Mouse (Mus musculus) heart, embryonic 11.5 days (tissue): ENCODE measurements around the gene Bag6. TPM values are rescaled to one million over a fixed set of nuclear protein-coding genes. Genes with fewer than 3 reads are reported as not detected.
"Not testable (repeated sequence)": the region's sequence is repeated elsewhere in the genome, so short reads cannot be mapped to it uniquely, and the experiment has no call there.

Source experiments
- ATAC-seq: fragments of 200-750 bp; cut with Nextera tagmentation; replicated peaks from 2 replicates; pipeline ENCODE4 v1.8.0; 2017; ENCODE audit warnings: moderate library complexity; ENCODE audit not compliant: insufficient number of reproducible peaks, low FRiP score, low TSS enrichment
- H3K27ac ChIP-seq: fragments of 300-500 bp; sonication (generic); 2 replicates; pipeline ENCODE4 v1.5.1; 2014; ENCODE audit warnings: mild to moderate bottlenecking, low read depth, low read length
- H3K27me3 ChIP-seq: fragments of 300-500 bp; sonication (generic); 2 replicates; pipeline ENCODE4 v1.6.1; 2014; ENCODE audit warnings: mild to moderate bottlenecking, low read length, mixed read lengths; ENCODE audit not compliant: control insufficient read depth, insufficient read depth
- H3K36me3 ChIP-seq: fragments of 300-500 bp; sonication (generic); 2 replicates; pipeline ENCODE4 v1.6.1; 2014; ENCODE audit warnings: mild to moderate bottlenecking, low read length, moderate library complexity, mixed read lengths; ENCODE audit not compliant: control insufficient read depth, insufficient read depth
- H3K4me1 ChIP-seq: fragments of 300-500 bp; sonication (generic); 2 replicates; pipeline ENCODE4 v1.6.1; 2014; ENCODE audit warnings: low read length; ENCODE audit not compliant: control insufficient read depth, insufficient read depth
- H3K4me2 ChIP-seq: fragments of 300-500 bp; sonication (generic); 2 replicates; pipeline ENCODE4 v1.6.1; 2014; ENCODE audit warnings: mild to moderate bottlenecking, moderate library complexity
- H3K4me3 ChIP-seq: fragments of 300-500 bp; sonication (generic); 2 replicates; pipeline ENCODE4 v1.5.1; 2014; ENCODE audit warnings: low read depth, low read length
- H3K9ac ChIP-seq: fragments of 300-500 bp; sonication (generic); 2 replicates; pipeline ENCODE4 v1.6.1; 2014; ENCODE audit warnings: mild to moderate bottlenecking, low read depth, low read length, moderate library complexity
- H3K9me3 ChIP-seq: fragments of 300-500 bp; sonication (generic); replicated peaks from 2 replicates; pipeline ENCODE4 v1.6.1; 2016; ENCODE audit warnings: low read length; ENCODE audit not compliant: control insufficient read depth
- WGBS: fragments of 180-500 bp; shearing (Covaris S2); extraction: QIAGEN DNeasy Blood & Tissue Kit; methylation state at CpG from one replicate; pipeline ENCODE4 v1.1.7; 2014; ENCODE audit not compliant: insufficient replicate concordance; 5-methylcytosine and 5-hydroxymethylcytosine counted together
- polyA plus RNA-seq: library from polyadenylated mRNA; unstranded; fragments of >200 nt; fragmentation: Nextera tagmentation; extraction: Ambion mirVana; gene quantifications from 2 replicates; pipeline ENCODE4 v1.2.1, GENCODE M21; 2014

Bag6 gene
- polyA plus RNA-seq, 1 experiment from 2014 or later: 77.4 TPM

DNA sequence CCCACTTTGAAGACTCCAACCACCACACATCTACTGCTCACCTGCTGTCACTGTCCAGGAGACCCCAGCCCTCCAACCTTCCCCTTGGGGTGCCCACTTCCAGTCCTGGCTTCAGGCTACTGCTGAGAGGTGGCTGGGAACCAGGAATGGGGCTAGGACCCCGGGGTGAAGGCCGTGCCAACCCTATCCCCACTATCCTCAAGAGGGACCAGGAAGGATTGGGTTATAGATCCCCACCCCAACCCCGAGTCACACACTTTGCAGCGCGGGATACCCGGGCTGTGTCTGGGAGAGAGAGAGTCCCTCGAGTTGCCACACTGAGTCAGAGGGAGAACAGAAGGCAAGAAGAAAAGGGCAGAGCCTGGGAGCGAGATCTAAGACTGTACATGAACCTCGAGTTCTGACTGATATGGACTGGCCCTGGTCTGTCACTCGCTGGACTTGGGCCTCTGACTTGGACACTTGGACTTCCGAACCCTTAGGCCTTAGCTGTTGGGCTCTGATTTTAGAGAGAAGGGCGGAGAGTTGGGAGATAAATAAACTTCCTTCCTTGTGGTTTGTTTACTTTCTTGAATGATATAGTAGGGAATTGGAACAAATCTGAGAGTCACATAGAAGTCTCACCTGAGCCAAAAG lies 10.6 kb upstream of the Bag6 start:
- H3K27ac ChIP-seq, H3K4me3 ChIP-seq, H3K4me2 ChIP-seq, H3K9ac ChIP-seq, ATAC-seq, H3K36me3 ChIP-seq, H3K27me3 ChIP-seq, H3K9me3 ChIP-seq: not testable (repeated sequence)
- H3K4me1 ChIP-seq: peaks cover 23% of the 10 kb centered on the region
- 90% methylated on average over 12 of the region's 12 CpGs for WGBS

DNA sequence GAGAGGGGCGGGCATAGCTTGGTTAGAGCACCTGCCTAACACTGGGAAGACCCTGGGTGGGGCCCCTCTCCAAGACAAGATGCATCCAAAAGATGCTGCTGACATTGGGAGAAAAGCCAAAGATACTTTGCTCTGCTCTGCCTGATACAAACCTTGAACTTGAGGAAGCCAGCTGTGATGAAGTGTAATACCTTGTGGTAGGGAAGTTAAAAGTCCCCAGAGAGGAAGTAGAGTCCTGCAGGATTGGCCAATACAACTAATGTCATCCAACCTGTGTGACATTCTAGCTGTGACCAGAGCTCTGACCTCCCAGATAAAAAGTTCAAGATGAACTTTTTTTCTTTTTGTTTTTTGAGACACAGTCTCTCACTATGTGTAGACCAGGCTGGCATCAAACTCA lies 9.9 kb upstream of the Bag6 start:
- Histone ChIP-seq H3K27ac (no peak overlapping the region), H3K9ac (no peak overlapping the region), H3K27me3 (no peaks in the 10 kb centered on the region), H3K9me3 (no peaks in the 10 kb centered on the region), H3K4me3 (no peak overlapping the region), H3K4me1 (peaks cover 20% of the 10 kb centered on the region), H3K36me3 (peaks cover 2% of the 10 kb centered on the region), H3K4me2 (peak overlapping the region; percentile 91)
- ATAC-seq: no peak
- WGBS: 91% methylated on average over 1 of the region's 1 CpGs

DNA sequence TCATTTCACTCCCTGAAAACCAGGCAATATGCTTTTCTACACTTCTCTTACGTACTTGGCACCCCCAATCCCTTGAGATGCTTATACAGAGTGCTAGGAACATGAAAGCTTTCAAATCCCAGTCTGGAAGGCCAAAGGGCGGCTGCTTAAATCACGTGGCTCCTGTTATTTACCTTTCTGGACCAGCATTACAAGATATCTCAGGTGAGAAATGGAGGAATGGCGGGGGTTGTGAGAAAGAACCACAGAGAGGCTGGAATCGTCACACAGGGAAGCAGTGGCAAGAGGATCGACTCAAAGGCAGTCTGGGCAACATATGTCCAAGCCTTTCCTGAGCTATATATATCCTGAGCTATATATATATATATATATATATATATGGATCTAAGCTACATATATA lies 9.4 kb upstream of the Bag6 start:
- peak overlapping the region; percentile 91 for H3K4me2 ChIP-seq
- H3K4me3 ChIP-seq: peak overlapping the region; percentile 69
- H3K27ac ChIP-seq: no peak overlapping the region
- peaks cover 2% of the 10 kb centered on the region for H3K36me3 ChIP-seq
- H3K4me1 ChIP-seq: peaks cover 17% of the 10 kb centered on the region
- no peaks in the 10 kb centered on the region for H3K27me3 ChIP-seq
- peak overlapping the region; percentile 89 for H3K9ac ChIP-seq
- H3K9me3 ChIP-seq: no peaks in the 10 kb centered on the region
- ATAC-seq: no peak
- WGBS: 29% methylated on average over 6 of the region's 6 CpGs

DNA sequence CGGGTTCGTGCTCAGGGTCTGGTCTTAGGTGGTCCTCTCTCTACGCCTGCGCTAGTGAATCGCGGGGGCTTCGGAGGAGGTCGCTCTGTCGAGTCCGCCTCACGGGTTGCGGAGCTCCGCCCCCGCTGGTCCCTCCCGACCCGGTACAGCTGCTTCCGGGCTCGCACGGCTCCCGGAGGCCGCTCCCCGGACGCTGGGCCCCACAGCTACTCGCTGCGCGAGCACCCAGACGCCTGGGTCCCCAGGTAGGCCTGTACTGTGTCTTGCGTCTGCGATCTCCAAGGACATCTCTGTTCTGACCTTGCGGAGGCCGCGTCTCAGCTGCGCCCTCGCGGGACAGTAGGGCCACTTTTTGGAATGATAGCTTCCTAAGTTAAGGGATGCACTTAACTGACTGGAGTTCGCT lies 8.8 kb upstream of the Bag6 start, which contains the start of gene D17H6S53E:
D17H6S53E (plus strand) TSS at position 168 of the 406 bp plus-strand sequence.
- Histone ChIP-seq H3K9me3 (no peaks in the 10 kb centered on the region), H3K9ac (peak within 1 kb of the TSS; percentile 89), H3K4me3 (peak within 1 kb of the TSS; percentile 69), H3K4me2 (peak within 1 kb of the TSS; percentile 91), H3K27ac (peak within 1 kb of the TSS; percentile 80), H3K4me1 (peaks cover 17% of the 10 kb centered on the region), H3K27me3 (no peaks in the 10 kb centered on the region), H3K36me3 (peaks cover 2% of the 10 kb centered on the region)
- under 1% methylated on average over 36 of the region's 36 CpGs for WGBS
- peak; percentile 59 for ATAC-seq

DNA sequence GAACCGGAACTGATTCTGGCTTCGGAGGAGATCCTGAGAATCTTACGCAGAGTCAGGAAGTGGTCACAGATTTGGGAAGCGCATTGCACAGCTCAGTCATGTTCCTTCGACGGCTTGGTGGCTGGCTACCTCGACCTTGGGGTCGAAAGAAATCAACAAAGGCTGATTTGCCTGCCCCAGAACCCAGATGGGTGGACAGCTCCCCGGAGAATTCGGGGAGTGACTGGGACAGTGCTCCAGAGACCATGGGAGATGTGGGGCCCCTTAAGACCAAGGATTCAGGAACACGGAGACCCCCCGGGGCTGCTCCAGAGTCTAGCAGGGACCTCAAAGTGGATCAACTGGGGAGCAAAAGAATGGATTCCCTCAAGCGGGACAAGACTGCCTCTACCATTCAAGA lies 8.0 kb upstream of the Bag6 start:
- H3K27ac ChIP-seq: peak overlapping the region; percentile 80
- H3K36me3 ChIP-seq: peaks cover 2% of the 10 kb centered on the region
- H3K27me3 ChIP-seq: no peaks in the 10 kb centered on the region
- H3K4me3 ChIP-seq: peak overlapping the region; percentile 69
- WGBS: 64% methylated on average over 13 of the region's 13 CpGs
- H3K9me3 ChIP-seq: no peaks in the 10 kb centered on the region
- no peak for ATAC-seq
- H3K9ac ChIP-seq: peak overlapping the region; percentile 89
- H3K4me1 ChIP-seq: peaks cover 17% of the 10 kb centered on the region
- peak overlapping the region; percentile 91 for H3K4me2 ChIP-seq

DNA sequence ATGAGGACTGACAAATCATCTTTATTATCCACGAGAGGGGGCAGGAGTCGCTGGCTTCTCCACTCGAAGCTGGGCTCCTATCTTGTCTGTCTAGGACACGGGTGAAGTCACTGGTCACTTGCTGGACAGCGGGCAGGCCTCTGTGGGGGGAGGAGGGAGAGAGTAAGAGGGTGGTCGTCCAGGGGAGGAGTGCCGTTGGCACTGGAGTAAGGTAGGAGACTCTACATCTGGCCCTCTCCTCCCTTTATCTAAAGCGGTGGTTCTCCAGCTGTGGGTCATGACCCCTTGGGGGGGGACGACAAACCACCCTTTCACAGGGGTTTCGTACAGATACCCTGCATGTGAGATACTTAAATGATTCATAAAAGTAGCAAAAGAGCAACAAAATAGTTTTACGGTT lies 6.0 kb upstream of the Bag6 start:
- Histone ChIP-seq H3K4me1 (peaks cover 17% of the 10 kb centered on the region), H3K36me3 (peaks cover 2% of the 10 kb centered on the region), H3K4me2 (no peak overlapping the region), H3K9ac (no peak overlapping the region), H3K9me3 (no peaks in the 10 kb centered on the region), H3K4me3 (no peak overlapping the region), H3K27me3 (no peaks in the 10 kb centered on the region), H3K27ac (no peak overlapping the region)
- no peak for ATAC-seq
- 67% methylated on average over 11 of the region's 11 CpGs for WGBS

DNA sequence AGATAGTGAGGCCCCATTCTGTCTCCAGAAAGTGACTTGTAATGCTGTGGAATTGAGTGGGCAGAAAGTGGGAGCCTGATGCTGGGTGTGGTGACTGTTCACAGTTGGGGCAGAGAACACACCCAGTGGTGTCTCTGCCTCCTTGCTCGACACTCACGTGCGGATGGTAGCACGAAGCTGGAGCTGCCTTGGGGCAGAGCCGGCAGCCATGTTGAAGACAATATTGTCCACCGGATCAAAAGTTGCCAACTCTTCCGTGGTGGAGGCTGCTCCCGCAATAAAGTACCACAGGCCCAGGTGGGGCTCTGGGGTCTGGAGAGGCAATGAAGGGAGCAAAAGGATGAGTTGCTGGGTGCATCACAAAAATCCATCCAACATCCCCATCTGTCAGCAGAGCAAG lies 3.9 kb upstream of the Bag6 start:
- Histone ChIP-seq H3K9ac (no peak overlapping the region), H3K4me2 (no peak overlapping the region)
- 78% methylated on average over 8 of the region's 8 CpGs for WGBS

DNA sequence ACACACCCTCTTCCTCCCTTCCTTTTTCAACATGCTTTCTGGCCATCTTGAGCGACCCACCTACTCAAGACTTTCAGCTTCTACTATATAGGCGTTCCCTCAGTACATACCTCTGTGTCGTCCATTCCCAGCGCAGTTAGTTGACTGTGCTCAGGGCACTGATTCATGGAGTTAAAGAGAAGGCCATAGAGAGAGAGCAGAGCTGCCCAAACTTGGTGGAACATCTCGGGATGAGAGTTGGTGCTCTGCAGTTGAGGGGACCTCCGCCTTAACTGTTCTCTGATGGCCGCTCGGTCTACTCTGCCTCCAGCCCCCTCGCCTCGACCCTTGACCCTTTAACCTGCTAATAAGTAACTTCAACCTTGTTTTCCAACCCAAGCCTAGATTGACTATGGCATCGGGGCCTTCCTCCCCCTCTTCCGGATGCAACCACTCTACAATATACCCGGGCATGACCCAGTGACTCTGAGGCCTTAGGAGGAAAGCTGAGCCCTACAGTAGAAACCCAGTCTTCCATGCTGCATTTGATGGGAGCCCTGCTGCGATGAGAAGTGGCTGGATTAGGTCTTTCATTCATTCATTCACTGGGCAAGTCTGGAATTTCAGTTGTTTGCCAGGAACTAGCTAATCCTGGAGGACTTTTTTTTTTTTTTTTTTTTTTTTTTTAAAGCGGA lies 3.3 kb upstream of the Bag6 start, which contains the start of gene Apom:
Apom (minus strand) TSS at position 551 of the 674 bp plus-strand sequence.
- H3K4me3 ChIP-seq: no peak within 1 kb of the TSS
- H3K9me3 ChIP-seq: no peaks in the 10 kb centered on the region
- H3K4me2 ChIP-seq: no peak within 1 kb of the TSS
- WGBS: 80% methylated on average over 15 of the region's 15 CpGs
- H3K27ac ChIP-seq: no peak within 1 kb of the TSS
- ATAC-seq: no peak
- no peak within 1 kb of the TSS for H3K9ac ChIP-seq
- peaks cover 15% of the 10 kb centered on the region for H3K4me1 ChIP-seq
- peaks cover 2% of the 10 kb centered on the region for H3K36me3 ChIP-seq
- H3K27me3 ChIP-seq: no peaks in the 10 kb centered on the region

More for the DNA sequence above, 3.9 kb upstream of the Bag6 start:
- peaks cover 2% of the 10 kb centered on the region for H3K36me3 ChIP-seq
- H3K27ac ChIP-seq: no peak overlapping the region
- no peaks in the 10 kb centered on the region for H3K27me3 ChIP-seq
- H3K9me3 ChIP-seq: no peaks in the 10 kb centered on the region
- H3K4me3 ChIP-seq: no peak overlapping the region
- no peak for ATAC-seq
- peaks cover 10% of the 10 kb centered on the region for H3K4me1 ChIP-seq
